18 mouse cellular contexts compared by ENCODE assay signal in genomic region chr4:111607826-111608500, GRCm38 (mm10).
"Had no signal": no experiment of that assay in that cellular context is flagged by ENCODE, and none has a peak within 500 bp of the region (broad histone marks: within the 10 kb centered on the region; RNA-seq: fewer than 3 reads in every experiment).

No protein-coding gene starts in this region.

- ATAC-seq: midbrain, embryonic 13.5 days; midbrain, embryonic 15.5 days had no signal

- H3K4me2 ChIP-seq: lung, embryonic 14.5 days; midbrain, embryonic 11.5 days; midbrain, embryonic 13.5 days; midbrain, embryonic 15.5 days; neural tube, embryonic 13.5 days; neural tube, embryonic 15.5 days had no signal

- H3K27me3 ChIP-seq: midbrain, embryonic 13.5 days; midbrain, embryonic 15.5 days; neural tube, embryonic 13.5 days; neural tube, embryonic 15.5 days had no signal

- H3K27ac ChIP-seq: midbrain, embryonic 13.5 days; midbrain, embryonic 15.5 days; neural tube, embryonic 13.5 days; neural tube, embryonic 15.5 days had no signal

- H3K36me3 ChIP-seq: midbrain, embryonic 13.5 days; midbrain, embryonic 15.5 days; neural tube, embryonic 13.5 days; neural tube, embryonic 15.5 days had no signal

- H3K4me3 ChIP-seq: midbrain, embryonic 13.5 days; midbrain, embryonic 15.5 days; myocyte; neural tube, embryonic 13.5 days; neural tube, embryonic 15.5 days had no signal

- H3K9me3 ChIP-seq: midbrain, embryonic 13.5 days; midbrain, embryonic 15.5 days; neural tube, embryonic 13.5 days; neural tube, embryonic 15.5 days had no signal

- DNase-seq: lung, adult 18-20 months; lung, embryonic 14.5 days; lung, postnatal 10 days; lung, postnatal 4 days; retina, postnatal 1 day; right cerebral cortex, adult 18-20 months; right cerebral cortex, postnatal 25 days; right cerebral cortex, postnatal 4 days; spleen, adult 18-20 months; thymus, adult 2 months; thymus, postnatal 25 days; thymus, postnatal 4 days had no signal

- H3K4me1 ChIP-seq: midbrain, embryonic 13.5 days; midbrain, embryonic 15.5 days; neural tube, embryonic 13.5 days; neural tube, embryonic 15.5 days had no signal

- H3K9ac ChIP-seq: lung, embryonic 14.5 days; midbrain, embryonic 13.5 days; midbrain, embryonic 15.5 days; neural tube, embryonic 13.5 days; neural tube, embryonic 15.5 days had no signal
